7 mouse cellular contexts compared by ENCODE assay signal in genomic region chr4:116986400-116987121, GRCm38 (mm10). TPM values are rescaled to one million over a fixed set of nuclear protein-coding genes. Genes with fewer than 3 reads are reported as not detected.
DNase-seq lines count a peak whose midpoint lies in the region; ATAC-seq lines count a peak whose summit lies in the region.

No protein-coding gene starts in this region.

- no peaks in the 10 kb centered on the region for H3K9me3 ChIP-seq in intestine, embryonic 16.5 days (ENCODE audit: control insufficient read depth, low read length)
- no peaks in the 10 kb centered on the region for H3K9me3 ChIP-seq in midbrain, embryonic 10.5 days (replicated peaks)

- H3K27ac ChIP-seq in intestine, embryonic 16.5 days (ENCODE audit: low read length) = no peak overlapping the region
- H3K27ac ChIP-seq in midbrain, embryonic 10.5 days (replicated peaks) = no peak overlapping the region

- no peak overlapping the region for H3K4me2 ChIP-seq in intestine, embryonic 16.5 days (ENCODE audit: low read depth, low read length)

- H3K4me3 ChIP-seq in intestine, embryonic 16.5 days (ENCODE audit: low read length) = no peak overlapping the region
- H3K4me3 ChIP-seq in midbrain, embryonic 10.5 days = no peak overlapping the region

- ATAC-seq in intestine, embryonic 16.5 days = peak; percentile 56

- H3K9ac ChIP-seq in intestine, embryonic 16.5 days (ENCODE audit: low read depth, low read length) = no peak overlapping the region

- intact Hi-C loops in left cerebral cortex, postnatal 36 days (cut with DNase I) = no loop called here

- peaks cover 2% of the 10 kb centered on the region; the same call in 1 of the 2 replicates for H3K36me3 ChIP-seq in intestine, embryonic 16.5 days (ENCODE audit: control insufficient read depth, insufficient read depth, low read length)
- H3K36me3 ChIP-seq in midbrain, embryonic 10.5 days = peaks cover 77% of the 10 kb centered on the region

- H3K4me1 ChIP-seq in intestine, embryonic 16.5 days (ENCODE audit: control insufficient read depth, insufficient read depth, low read length) = no peaks in the 10 kb centered on the region
- H3K4me1 ChIP-seq in midbrain, embryonic 10.5 days = no peaks in the 10 kb centered on the region

- 65% methylated on average over 17 of the region's 17 CpGs for WGBS in intestine, embryonic 16.5 days
- WGBS in midbrain, embryonic 10.5 days = 71% methylated on average over 17 of the region's 17 CpGs

- no peaks in the 10 kb centered on the region for H3K27me3 ChIP-seq in intestine, embryonic 16.5 days (replicated peaks; ENCODE audit: control insufficient read depth, insufficient read depth, low read length)
- H3K27me3 ChIP-seq in midbrain, embryonic 10.5 days (ENCODE audit: low read depth, poor library complexity, severe bottlenecking) = no peaks in the 10 kb centered on the region

- DNase-seq in WW6 (ENCODE audit: low read depth, low spot score) = peak; percentile 82
- peak; percentile 82 to 88 for DNase-seq in cerebellum, postnatal 25 days
- DNase-seq in gastrocnemius, adult 18-20 months (ENCODE audit: low spot score) = peak; percentile 29
- DNase-seq in left cerebral cortex, postnatal 36 days (ENCODE audit: low spot score in 2 of 2) = peak; percentile 50 to 55
- peak; percentile 61 for DNase-seq in midbrain, embryonic 10.5 days (ENCODE audit: low spot score)
- DNase-seq in right cerebral cortex, postnatal 4 days = peak; percentile 70

RNA-seq across cellular contexts. Expression of gene Urod, which starts 7.7 kb away (rescaled TPM):
- total RNA-seq in gastrocnemius, adult 18-20 months (2021) = 10 to 100 TPM; 56.7 to 58.3 TPM
- 72.8 and 82.8 TPM in 2 replicates for polyA plus RNA-seq in intestine, embryonic 16.5 days (2015; fragmentation: Nextera tagmentation; extraction: Ambion mirVana)
- 10 to 100 TPM; 60.9 to 63.5 TPM for total RNA-seq in left cerebral cortex, postnatal 36 days (2021)
- 97.8 and 101 TPM in 2 replicates for polyA plus RNA-seq in midbrain, embryonic 10.5 days (2016; fragmentation: Nextera tagmentation; extraction: Ambion mirVana)

RNA-seq across cellular contexts. Expression of gene Hectd3, which starts 8.6 kb away (rescaled TPM):
- 10 to 100 TPM; 13.7 to 15.3 TPM for total RNA-seq in gastrocnemius, adult 18-20 months (2021)
- polyA plus RNA-seq in intestine, embryonic 16.5 days (2015; fragmentation: Nextera tagmentation; extraction: Ambion mirVana) = 14.0 and 15.6 TPM in 2 replicates
- 10 to 100 TPM; 41.5 to 45.7 TPM for total RNA-seq in left cerebral cortex, postnatal 36 days (2021)
- polyA plus RNA-seq in midbrain, embryonic 10.5 days (2016; fragmentation: Nextera tagmentation; extraction: Ambion mirVana) = 9.7 and 11.9 TPM in 2 replicates

RNA-seq across cellular contexts. Expression of gene Eif2b3, which starts 32.6 kb away (rescaled TPM):
- total RNA-seq in gastrocnemius, adult 18-20 months (2021) = 10 to 100 TPM; 19.9 to 21.1 TPM
- polyA plus RNA-seq in intestine, embryonic 16.5 days (2015; fragmentation: Nextera tagmentation; extraction: Ambion mirVana) = 26.8 and 31.4 TPM in 2 replicates
- total RNA-seq in left cerebral cortex, postnatal 36 days (2021) = 10 to 100 TPM; 16.1 to 21.6 TPM
- polyA plus RNA-seq in midbrain, embryonic 10.5 days (2016; fragmentation: Nextera tagmentation; extraction: Ambion mirVana) = 48.4 and 56.4 TPM in 2 replicates

Comparison
In these comparisons a context has a peak if more than half of its experiments do, and no peak if none do; other contexts are left out.
1. DNase-seq: peak in every context shown above with its lines; median percentile 85 in cerebellum, postnatal 25 days; 82 in WW6; 70 in right cerebral cortex, postnatal 4 days; 61 in midbrain, embryonic 10.5 days; 52 in left cerebral cortex, postnatal 36 days; 29 in gastrocnemius, adult 18-20 months.